Mouse (Mus musculus) hindbrain, embryonic 16.5 days (tissue): ENCODE data around the gene Gpr1. TPM values are rescaled to one million over a fixed set of nuclear protein-coding genes. Genes with fewer than 3 reads are reported as not detected.

ENCODE experiments used
- ATAC-seq: fragments of 200-750 bp; cut with Nextera tagmentation; 2 replicates; pipeline ENCODE4 v1.8.0; 2017; ENCODE audit warnings: moderate TSS enrichment, moderate library complexity
- H3K27ac ChIP-seq: fragments of 300-500 bp; sonication (generic); 2 replicates; pipeline ENCODE4 v1.5.1; 2014; ENCODE audit warnings: low read depth, mild to moderate bottlenecking, control low read depth, low read length, moderate library complexity
- H3K27me3 ChIP-seq: fragments of 300-500 bp; sonication (generic); replicated peaks from 2 replicates; pipeline ENCODE4 v1.6.1; 2014; ENCODE audit warnings: low read length; ENCODE audit not compliant: control insufficient read depth, insufficient read depth
- H3K36me3 ChIP-seq: fragments of 300-500 bp; sonication (generic); 2 replicates; pipeline ENCODE4 v1.6.1; 2014; ENCODE audit warnings: mild to moderate bottlenecking, low read length, moderate library complexity, mixed read lengths; ENCODE audit not compliant: control insufficient read depth, insufficient read depth
- H3K4me1 ChIP-seq: fragments of 300-500 bp; sonication (generic); 2 replicates; pipeline ENCODE4 v1.6.1; 2014; ENCODE audit warnings: low read depth, low read length; ENCODE audit not compliant: control insufficient read depth, insufficient read depth
- H3K4me2 ChIP-seq: fragments of 300-500 bp; sonication (generic); 2 replicates; pipeline ENCODE4 v1.6.1; 2014; ENCODE audit warnings: mild to moderate bottlenecking, low read length, control low read depth, moderate library complexity
- H3K4me3 ChIP-seq: fragments of 300-500 bp; sonication (generic); 2 replicates; pipeline ENCODE4 v1.5.1; 2014; ENCODE audit warnings: mild to moderate bottlenecking, low read length, control low read depth, moderate library complexity
- H3K9ac ChIP-seq: fragments of 300-500 bp; sonication (generic); 2 replicates; pipeline ENCODE4 v1.6.1; 2014; ENCODE audit warnings: low read depth, mild to moderate bottlenecking, control low read depth, low read length, moderate library complexity
- H3K9me3 ChIP-seq: fragments of 300-500 bp; sonication (generic); 2 replicates; pipeline ENCODE4 v1.6.1; 2014; ENCODE audit warnings: mild to moderate bottlenecking, low read length, moderate library complexity; ENCODE audit not compliant: control insufficient read depth
- WGBS: fragments of 180-500 bp; shearing (Covaris S2); extraction: QIAGEN DNeasy Blood & Tissue Kit; methylation state at CpG from one replicate; pipeline ENCODE4 v1.1.7; 2014; 5-methylcytosine and 5-hydroxymethylcytosine counted together
- polyA plus RNA-seq: library from polyadenylated mRNA; unstranded; fragments of >200 nt; fragmentation: Nextera tagmentation; extraction: Ambion mirVana; gene quantifications from 2 replicates; pipeline ENCODE4 v1.2.1, GENCODE M21; 2015

The Gpr1 gene
- polyA plus RNA-seq = 0.86 and 1.0 TPM in 2 replicates

DNA sequence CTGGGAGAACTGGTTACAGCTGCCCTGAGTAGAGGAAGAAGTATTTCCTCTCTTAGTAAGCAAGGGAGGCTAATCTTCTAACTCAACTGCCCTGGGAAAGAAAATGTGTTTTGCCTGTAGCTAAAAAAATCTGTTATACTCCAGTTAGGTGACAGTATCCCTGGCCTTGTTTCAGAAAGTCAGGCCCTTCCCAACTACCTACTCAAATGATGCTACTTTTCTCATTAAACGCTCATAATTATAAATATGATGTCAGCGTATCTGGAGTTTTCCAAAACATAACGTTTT is at the start of gene Gpr1:
Gene Gpr1, minus strand, starts transcription at position 273 of the 288 bp plus-strand sequence.
- peak within 1 kb of the TSS; percentile 14; the same call in 1 of the 2 replicates for H3K4me3 ChIP-seq
- 35% methylated on average over 3 of the region's 3 CpGs for WGBS
- no peak within 1 kb of the TSS for H3K27ac ChIP-seq
- no peak for ATAC-seq
- H3K27me3 ChIP-seq = no peaks in the 10 kb centered on the region
- H3K4me2 ChIP-seq = peak within 1 kb of the TSS; percentile 43
- H3K9ac ChIP-seq = peak within 1 kb of the TSS; percentile 44
- no peaks in the 10 kb centered on the region; the same call in 1 of the 2 replicates for H3K9me3 ChIP-seq
- no peaks in the 10 kb centered on the region for H3K36me3 ChIP-seq
- peaks cover 2% of the 10 kb centered on the region for H3K4me1 ChIP-seq

DNA sequence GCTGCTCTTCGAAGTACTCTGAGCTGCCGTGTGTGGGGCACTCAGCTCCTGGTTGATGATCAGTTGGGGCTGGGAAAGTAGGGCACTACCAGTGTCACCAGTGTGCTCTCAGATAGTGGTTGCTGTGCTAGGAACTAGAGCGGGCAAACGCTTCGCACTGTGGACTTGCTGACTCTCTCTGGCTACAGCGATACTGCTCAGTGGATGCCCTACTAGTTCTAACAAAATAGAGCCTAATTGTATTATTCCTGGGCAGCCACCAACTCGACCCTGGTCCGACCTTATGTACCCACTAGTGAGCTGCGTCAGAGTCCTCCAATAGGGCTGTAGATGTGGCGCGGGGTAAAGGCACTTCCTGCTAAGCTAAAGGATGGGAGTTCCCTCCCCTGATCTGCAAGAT is 49.3 kb upstream of the Gpr1 start:
- H3K4me1 ChIP-seq = no peaks in the 10 kb centered on the region
- WGBS = 30% methylated on average over 11 of the region's 11 CpGs
- H3K4me3 ChIP-seq = no peak overlapping the region
- no peak overlapping the region for H3K9ac ChIP-seq
- H3K36me3 ChIP-seq = no peaks in the 10 kb centered on the region
- H3K27me3 ChIP-seq = peaks cover 23% of the 10 kb centered on the region
- H3K9me3 ChIP-seq = no peaks in the 10 kb centered on the region
- ATAC-seq = no peak
- H3K27ac ChIP-seq = no peak overlapping the region
- no peak overlapping the region for H3K4me2 ChIP-seq

DNA sequence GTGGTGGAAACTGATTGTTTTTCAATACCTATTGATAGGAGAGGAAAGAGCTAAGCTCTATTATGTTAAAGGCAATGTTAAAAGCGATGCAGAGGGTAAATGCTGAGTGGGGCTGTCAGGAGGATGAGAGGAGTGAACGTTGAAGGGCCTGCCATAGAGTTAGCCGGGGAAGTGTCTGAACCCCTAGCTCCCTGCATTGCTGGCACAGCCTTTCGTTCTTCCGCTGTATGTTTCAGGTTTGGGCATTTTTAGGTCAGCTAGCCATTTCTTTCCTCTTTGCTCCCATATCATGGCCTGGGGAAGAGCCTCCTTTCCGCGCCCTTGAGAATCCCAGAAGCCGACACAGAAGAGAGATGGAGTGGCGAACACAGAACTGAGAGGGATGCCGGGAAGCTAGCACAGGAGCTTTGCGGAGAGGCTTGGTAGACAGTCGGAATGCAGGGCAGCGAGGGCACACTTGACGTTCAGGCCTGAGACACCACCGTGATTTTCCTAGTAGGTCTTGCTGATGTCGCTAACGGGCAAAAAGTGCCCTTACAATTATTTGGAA is 46.8 kb upstream of the Gpr1 start:
- Histone ChIP-seq H3K4me1 (no peaks in the 10 kb centered on the region), H3K4me2 (no peak overlapping the region), H3K27me3 (peaks cover 33% of the 10 kb centered on the region), H3K4me3 (no peak overlapping the region), H3K9ac (no peak overlapping the region), H3K27ac (no peak overlapping the region), H3K36me3 (no peaks in the 10 kb centered on the region), H3K9me3 (no peaks in the 10 kb centered on the region)
- ATAC-seq = no peak
- WGBS = 47% methylated on average over 17 of the region's 17 CpGs

DNA sequence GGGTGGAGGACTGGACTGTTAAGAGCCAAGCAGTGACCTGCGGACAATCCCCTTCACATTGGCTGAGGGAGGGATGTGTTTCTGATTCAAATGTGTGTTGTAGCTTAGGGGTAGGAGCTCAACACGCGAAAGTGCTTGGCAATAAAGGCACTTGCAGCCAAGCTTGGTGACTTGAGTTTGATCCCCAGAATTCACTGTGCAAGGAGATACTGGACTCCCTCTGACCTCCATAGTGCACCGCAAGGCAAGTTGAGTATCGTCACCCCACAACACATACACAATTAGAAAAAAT is 46.3 kb upstream of the Gpr1 start:
- ATAC-seq = no peak
- Histone ChIP-seq H3K9me3 (no peaks in the 10 kb centered on the region), H3K4me3 (no peak overlapping the region), H3K4me1 (no peaks in the 10 kb centered on the region), H3K4me2 (no peak overlapping the region), H3K9ac (no peak overlapping the region), H3K36me3 (no peaks in the 10 kb centered on the region), H3K27ac (no peak overlapping the region), H3K27me3 (peaks cover 36% of the 10 kb centered on the region)
- 46% methylated on average over 5 of the region's 5 CpGs for WGBS

DNA sequence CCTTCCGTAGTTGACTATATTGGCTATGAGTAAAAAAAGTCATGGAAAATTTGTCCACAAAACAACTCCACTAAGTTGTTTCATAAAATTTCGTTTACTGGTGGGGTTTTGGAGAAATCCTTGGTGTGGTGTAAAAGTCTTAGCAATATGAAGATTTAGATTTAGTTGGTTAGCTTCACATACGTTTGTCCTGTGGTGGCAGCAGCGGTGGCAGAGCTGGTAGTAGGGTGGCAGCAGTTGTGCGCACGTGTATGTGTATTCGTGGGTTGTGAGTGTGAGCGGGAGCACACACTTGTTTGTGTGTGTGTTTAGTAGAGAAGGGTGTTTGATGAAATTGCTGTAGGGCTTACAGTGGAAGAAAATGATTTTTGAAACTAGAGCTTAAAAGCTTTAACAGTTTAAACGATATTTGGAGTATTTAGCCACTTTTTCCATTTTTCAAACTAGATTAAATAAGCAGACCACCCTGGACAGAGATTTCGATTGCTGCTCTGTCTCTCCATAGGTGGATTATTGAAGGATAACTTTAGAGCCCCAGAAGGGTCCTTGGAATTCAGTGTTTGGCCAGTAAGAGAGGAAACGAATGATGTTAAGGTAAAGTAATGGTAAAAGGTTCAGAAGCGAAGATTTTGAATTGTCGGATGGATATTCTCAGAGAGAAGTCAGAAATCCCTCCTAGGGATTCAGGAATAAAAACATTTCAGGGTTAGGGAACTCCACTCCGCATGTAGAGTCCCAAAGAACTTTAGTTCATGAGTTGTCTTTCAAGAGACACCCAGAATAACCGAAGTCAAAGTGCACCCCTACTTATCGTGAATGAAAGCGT is 45.8 kb upstream of the Gpr1 start:
- Histone ChIP-seq H3K4me2 (no peak overlapping the region), H3K4me3 (no peak overlapping the region), H3K9me3 (no peaks in the 10 kb centered on the region), H3K9ac (no peak overlapping the region), H3K27ac (no peak overlapping the region), H3K27me3 (peaks cover 37% of the 10 kb centered on the region), H3K4me1 (no peaks in the 10 kb centered on the region; the same call in 1 of the 2 replicates), H3K36me3 (no peaks in the 10 kb centered on the region)
- 47% methylated on average over 17 of the region's 17 CpGs for WGBS
- no peak for ATAC-seq

DNA sequence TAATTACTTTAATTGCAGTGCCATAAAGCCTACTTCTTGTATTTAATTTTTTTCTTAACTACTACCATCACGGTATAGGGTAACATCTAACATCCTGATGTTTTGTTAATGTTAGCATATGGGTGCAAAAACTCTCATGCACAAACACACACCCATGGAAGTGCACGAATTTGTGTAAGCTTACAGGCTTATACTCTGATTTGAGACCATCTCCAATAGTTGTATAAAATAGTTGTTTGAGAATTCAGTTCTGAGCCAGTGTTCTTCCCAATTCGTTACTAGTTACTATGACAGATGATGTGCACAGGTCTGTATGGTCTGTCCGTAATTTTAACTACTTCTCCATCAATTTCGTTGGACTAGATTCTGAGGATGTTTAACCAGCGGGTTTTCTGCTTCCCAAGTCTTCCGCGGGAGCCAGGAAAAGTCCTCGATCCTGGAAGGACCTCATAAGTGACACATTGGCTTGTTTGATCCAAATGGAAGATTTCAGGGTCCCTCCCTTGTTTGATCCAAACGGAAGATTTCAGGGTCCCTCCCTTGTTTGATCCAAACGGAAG is 45.0 kb upstream of the Gpr1 start:
- WGBS = 45% methylated on average over 11 of the region's 11 CpGs
- no peak overlapping the region for H3K4me2 ChIP-seq
- H3K4me1 ChIP-seq = no peaks in the 10 kb centered on the region; the same call in 1 of the 2 replicates
- peaks cover 40% of the 10 kb centered on the region for H3K27me3 ChIP-seq
- no peaks in the 10 kb centered on the region for H3K9me3 ChIP-seq
- no peak for ATAC-seq
- no peaks in the 10 kb centered on the region for H3K36me3 ChIP-seq
- no peak overlapping the region for H3K9ac ChIP-seq
- no peak overlapping the region for H3K4me3 ChIP-seq
- no peak overlapping the region for H3K27ac ChIP-seq

DNA sequence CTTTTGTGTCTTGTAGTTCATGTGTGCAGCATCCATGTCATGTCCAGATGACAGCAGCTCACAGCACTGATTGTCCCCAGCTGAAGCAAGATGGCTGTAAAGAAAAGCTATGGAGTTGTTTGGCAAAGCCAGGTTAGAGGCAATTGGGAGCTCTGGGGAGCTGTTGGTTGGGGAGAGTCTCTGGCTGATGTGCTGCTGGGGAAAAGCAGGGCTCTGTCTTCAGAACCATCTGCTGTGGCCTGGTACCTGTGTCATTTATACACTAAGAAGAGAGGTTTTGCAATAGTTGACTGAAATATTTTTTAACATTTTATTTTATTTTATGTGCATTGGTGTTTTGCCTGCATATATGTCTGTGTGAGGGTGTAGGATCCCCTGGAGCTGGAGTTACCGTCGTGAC is 44.2 kb upstream of the Gpr1 start:
- no peak overlapping the region for H3K4me2 ChIP-seq
- 41% methylated on average over 2 of the region's 2 CpGs for WGBS
- H3K27ac ChIP-seq = no peak overlapping the region
- no peak overlapping the region for H3K9ac ChIP-seq
- no peak overlapping the region for H3K4me3 ChIP-seq
- no peaks in the 10 kb centered on the region for H3K9me3 ChIP-seq
- H3K27me3 ChIP-seq = peaks cover 44% of the 10 kb centered on the region
- H3K4me1 ChIP-seq = no peaks in the 10 kb centered on the region; the same call in 1 of the 2 replicates
- no peak for ATAC-seq
- H3K36me3 ChIP-seq = no peaks in the 10 kb centered on the region

DNA sequence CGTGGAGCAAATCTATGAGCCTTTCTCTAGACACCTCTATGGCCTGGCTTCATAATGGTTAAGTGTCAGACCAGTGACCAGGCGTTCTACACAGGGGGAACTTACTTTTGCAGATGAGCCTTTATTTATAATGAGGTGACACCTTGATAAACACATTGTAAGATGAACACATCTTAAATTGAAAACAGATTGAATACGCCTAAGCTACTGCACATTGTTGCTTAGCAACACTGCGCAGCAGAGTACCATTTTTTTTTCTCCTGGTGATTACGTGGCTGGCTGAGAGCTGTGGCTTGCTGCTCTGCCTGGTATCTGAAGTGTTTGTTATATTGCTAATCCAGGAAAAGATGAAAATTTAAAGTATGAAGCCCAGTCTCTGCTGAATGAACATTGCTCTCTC is 41.7 kb upstream of the Gpr1 start:
- peak; percentile 82 for ATAC-seq
- Histone ChIP-seq H3K9me3 (no peaks in the 10 kb centered on the region), H3K4me1 (no peaks in the 10 kb centered on the region; the same call in 1 of the 2 replicates), H3K9ac (no peak overlapping the region), H3K4me3 (no peak overlapping the region), H3K4me2 (no peak overlapping the region), H3K27ac (peak overlapping the region; percentile 71; the same call in 1 of the 2 replicates), H3K27me3 (peaks cover 54% of the 10 kb centered on the region), H3K36me3 (no peaks in the 10 kb centered on the region)
- 4% methylated on average over 5 of the region's 5 CpGs for WGBS

DNA sequence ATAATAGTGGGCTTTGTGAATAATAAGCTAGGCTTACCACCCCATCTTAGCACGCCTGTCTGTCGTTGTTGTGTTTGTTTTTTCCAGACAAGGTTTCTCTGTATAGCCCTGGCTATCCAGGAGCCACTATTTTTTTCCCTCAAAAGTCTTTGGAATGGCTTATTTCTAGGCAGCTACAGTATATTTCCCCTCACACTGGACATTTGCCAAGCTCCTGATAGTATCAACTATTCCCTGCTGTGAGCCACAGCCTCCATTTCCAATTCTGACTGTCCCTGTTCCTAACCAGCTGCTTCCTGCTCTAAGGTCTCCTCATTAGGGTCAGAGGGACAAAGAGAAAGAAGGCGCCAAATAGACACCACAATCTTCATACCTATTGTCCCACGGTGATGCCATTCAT is 40.8 kb upstream of the Gpr1 start:
- H3K9ac ChIP-seq = no peak overlapping the region
- H3K4me2 ChIP-seq = no peak overlapping the region
- H3K36me3 ChIP-seq = no peaks in the 10 kb centered on the region
- no peaks in the 10 kb centered on the region; the same call in 1 of the 2 replicates for H3K4me1 ChIP-seq
- H3K9me3 ChIP-seq = no peaks in the 10 kb centered on the region
- no peak for ATAC-seq
- peak overlapping the region; percentile 10; the same call in 1 of the 2 replicates for H3K27ac ChIP-seq
- H3K4me3 ChIP-seq = no peak overlapping the region
- H3K27me3 ChIP-seq = peaks cover 54% of the 10 kb centered on the region
- 15% methylated on average over 4 of the region's 4 CpGs for WGBS
